Mouse (Mus musculus) embryonic facial prominence, embryonic 14.5 days (tissue): ENCODE results near the gene Myo9b. TPM values are rescaled to one million over a fixed set of nuclear protein-coding genes. Genes with fewer than 3 reads are reported as not detected.

Experiments used
- ATAC-seq: fragments of 200-750 bp; cut with Nextera tagmentation; 2 replicates; pipeline ENCODE4 v1.8.0; 2017; ENCODE audit warnings: low read depth, moderate number of reproducible peaks, moderate TSS enrichment
- DNase-seq: peaks from one replicate; pipeline ENCODE4 v3.0.0-alpha.2; 2015; ENCODE audit warnings: low spot score
- H3K27ac ChIP-seq: fragments of 300-500 bp; sonication (generic); replicated peaks from 2 replicates; pipeline ENCODE4 v1.5.1; 2014; ENCODE audit warnings: low read depth, mild to moderate bottlenecking, low read length, moderate library complexity
- H3K27me3 ChIP-seq: fragments of 300-500 bp; sonication (generic); replicated peaks from 2 replicates; pipeline ENCODE4 v1.6.1; 2014; ENCODE audit warnings: low read length; ENCODE audit not compliant: control insufficient read depth, insufficient read depth
- H3K36me3 ChIP-seq: fragments of 300-500 bp; sonication (generic); 2 replicates; pipeline ENCODE4 v1.6.1; 2014; ENCODE audit warnings: low read length, mixed read lengths; ENCODE audit not compliant: control insufficient read depth, insufficient read depth
- H3K4me1 ChIP-seq: fragments of 300-500 bp; sonication (generic); 2 replicates; pipeline ENCODE4 v1.6.1; 2014; ENCODE audit warnings: antibody characterized with exemption, low read length; ENCODE audit not compliant: control insufficient read depth, insufficient read depth
- H3K4me2 ChIP-seq: fragments of 300-500 bp; sonication (generic); 2 replicates; pipeline ENCODE4 v1.6.1; 2014; ENCODE audit warnings: low read depth, mild to moderate bottlenecking, low read length, moderate library complexity, mixed read lengths
- H3K4me3 ChIP-seq: fragments of 300-500 bp; sonication (generic); 2 replicates; pipeline ENCODE4 v1.5.1; 2014; ENCODE audit warnings: low read depth, mild to moderate bottlenecking, low read length
- H3K9ac ChIP-seq: fragments of 300-500 bp; sonication (generic); 2 replicates; pipeline ENCODE4 v1.6.1; 2014; ENCODE audit warnings: low read depth, mild to moderate bottlenecking, low read length, moderate library complexity, mixed read lengths
- H3K9me3 ChIP-seq: fragments of 300-500 bp; sonication (generic); 2 replicates; pipeline ENCODE4 v1.6.1; 2016; ENCODE audit warnings: low read length; ENCODE audit not compliant: control insufficient read depth
- WGBS: fragments of 180-500 bp; shearing (Covaris S2); extraction: QIAGEN DNeasy Blood & Tissue Kit; methylation state at CpG from one replicate; pipeline ENCODE4 v1.1.7; 2014; 5-methylcytosine and 5-hydroxymethylcytosine counted together
- polyA plus RNA-seq: library from polyadenylated mRNA; unstranded; fragments of >200 nt; fragmentation: Nextera tagmentation; extraction: Ambion mirVana; gene quantifications from 2 replicates; pipeline ENCODE4 v1.2.1, GENCODE M21; 2014

Myo9b gene
- polyA plus RNA-seq, 1 experiment from 2014 or later: 24.1 TPM

- H3K4me1 ChIP-seq: peaks cover 6% of the 10 kb centered on the region; the same call in 1 of the 2 replicates
- no peaks in the 10 kb centered on the region for H3K27me3 ChIP-seq
- no peak for ATAC-seq
- no peak overlapping the region for H3K27ac ChIP-seq
- no peaks in the 10 kb centered on the region for H3K9me3 ChIP-seq
- 95% methylated on average over 8 of the region's 14 CpGs for WGBS
- peaks cover 33% of the 10 kb centered on the region for H3K36me3 ChIP-seq
- 0 out of 2 replicates have a peak overlapping the region, but pooled peaks have one; percentile 73 for H3K9ac ChIP-seq
- peak overlapping the region; percentile 69; the same call in 1 of the 2 replicates for H3K4me3 ChIP-seq
- no peak for DNase-seq
- peak overlapping the region; percentile 98; the same call in 1 of the 2 replicates for H3K4me2 ChIP-seq
Measured at GRCm38 (mm10) chr8:71407441-71407840, 134.9 kb downstream of the Myo9b start.

- no peaks in the 10 kb centered on the region for H3K27me3 ChIP-seq
- WGBS: 85% methylated on average over 4 of the region's 4 CpGs
- no peak overlapping the region for H3K27ac ChIP-seq
- ATAC-seq (no peak), DNase-seq (no peak)
- no peaks in the 10 kb centered on the region for H3K9me3 ChIP-seq
- H3K9ac ChIP-seq: no peak overlapping the region
- no peak overlapping the region for H3K4me2 ChIP-seq
- no peak overlapping the region for H3K4me3 ChIP-seq
- peaks cover 6% of the 10 kb centered on the region; the same call in 1 of the 2 replicates for H3K4me1 ChIP-seq
- H3K36me3 ChIP-seq: peaks cover 29% of the 10 kb centered on the region
Measured at GRCm38 (mm10) chr8:71408231-71408630, 135.7 kb downstream of the Myo9b start.

Other genes with a start within 250 kb of the Myo9b start
- gene Haus8, start 220 bp downstream of the Myo9b start, polyA plus RNA-seq: 46.2 and 48.7 TPM in 2 replicates
- gene Use1, start 94.1 kb downstream of the Myo9b start, polyA plus RNA-seq: 106 and 115 TPM in 2 replicates
- 3.8 and 4.0 TPM in 2 replicates for gene Ocel1, start 98.6 kb downstream of the Myo9b start, polyA plus RNA-seq
- gene Nr2f6, start 109.2 kb downstream of the Myo9b start, polyA plus RNA-seq: 57.2 and 61.9 TPM in 2 replicates
- 9.4 and 11.3 TPM in 2 replicates for gene Ushbp1, start 123.1 kb downstream of the Myo9b start, polyA plus RNA-seq
- 79.6 and 85.2 TPM in 2 replicates for gene Babam1, start 124.1 kb downstream of the Myo9b start, polyA plus RNA-seq
- gene Ankle1, start 133.3 kb downstream of the Myo9b start, polyA plus RNA-seq: 13.0 and 16.4 TPM in 2 replicates
- gene Abhd8, start 190.9 kb downstream of the Myo9b start, polyA plus RNA-seq: 47.9 and 49.4 TPM in 2 replicates
- 115 and 123 TPM in 2 replicates for gene Mrpl34, start 192.2 kb downstream of the Myo9b start, polyA plus RNA-seq
- 100 and 105 TPM in 2 replicates for gene Dda1, start 196.5 kb downstream of the Myo9b start, polyA plus RNA-seq
- gene Ano8, start 213.2 kb downstream of the Myo9b start, polyA plus RNA-seq: 2.0 and 2.1 TPM in 2 replicates
- 5.3 and 6.8 TPM in 2 replicates for gene Gtpbp3, start 215.4 kb downstream of the Myo9b start, polyA plus RNA-seq
- 53.5 and 59.0 TPM in 2 replicates for gene Plvap, start 239.0 kb downstream of the Myo9b start, polyA plus RNA-seq